Mouse (Mus musculus) heart, embryonic 15.5 days (tissue): ENCODE measurements around the gene Med13l. TPM values are rescaled to one million over a fixed set of nuclear protein-coding genes. Genes with fewer than 3 reads are reported as not detected.

Source experiments
- ATAC-seq: fragments of 200-750 bp; cut with Nextera tagmentation; replicated peaks from 2 replicates; pipeline ENCODE4 v1.8.0; 2017; ENCODE audit warnings: low read depth, moderate TSS enrichment; ENCODE audit not compliant: insufficient number of reproducible peaks, insufficient read depth, low FRiP score
- H3K27ac ChIP-seq: fragments of 300-500 bp; sonication (generic); 2 replicates; pipeline ENCODE4 v1.5.1; 2015; ENCODE audit warnings: mild to moderate bottlenecking, inconsistent platforms
- H3K27me3 ChIP-seq: fragments of 300-500 bp; sonication (generic); 2 replicates; pipeline ENCODE4 v1.6.1; 2015; ENCODE audit warnings: inconsistent platforms
- H3K36me3 ChIP-seq: fragments of 300-500 bp; sonication (generic); 2 replicates; pipeline ENCODE4 v1.6.1; 2015; ENCODE audit warnings: mild to moderate bottlenecking, inconsistent platforms
- H3K4me1 ChIP-seq: fragments of 300-500 bp; sonication (generic); replicated peaks from 2 replicates; pipeline ENCODE4 v1.6.1; 2015; ENCODE audit warnings: inconsistent platforms
- H3K4me2 ChIP-seq: fragments of 300-500 bp; sonication (generic); 2 replicates; pipeline ENCODE4 v1.6.1; 2015; ENCODE audit warnings: inconsistent platforms, mild to moderate bottlenecking, moderate library complexity
- H3K4me3 ChIP-seq: fragments of 300-500 bp; sonication (generic); 2 replicates; pipeline ENCODE4 v1.5.1; 2015; ENCODE audit warnings: mild to moderate bottlenecking, inconsistent platforms
- H3K9ac ChIP-seq: fragments of 300-500 bp; sonication (generic); 2 replicates; pipeline ENCODE4 v1.6.1; 2015; ENCODE audit warnings: mild to moderate bottlenecking, inconsistent platforms
- H3K9me3 ChIP-seq: fragments of 300-500 bp; sonication (generic); replicated peaks from 2 replicates; pipeline ENCODE4 v1.6.1; 2016; ENCODE audit warnings: inconsistent platforms
- WGBS: fragments of 180-500 bp; shearing (Covaris S2); methylation state at CpG from one replicate; pipeline ENCODE4 v1.1.7; 2015; ENCODE audit warnings: mixed read lengths; 5-methylcytosine and 5-hydroxymethylcytosine counted together
- polyA plus RNA-seq: library from polyadenylated mRNA; unstranded; fragments of >200 nt; fragmentation: Nextera tagmentation; extraction: Ambion mirVana; gene quantifications from 2 replicates; pipeline ENCODE4 v1.2.1, GENCODE M21; 2015

Gene Med13l
- polyA plus RNA-seq, 1 experiment from 2014 or later: 6.1 TPM

DNA sequence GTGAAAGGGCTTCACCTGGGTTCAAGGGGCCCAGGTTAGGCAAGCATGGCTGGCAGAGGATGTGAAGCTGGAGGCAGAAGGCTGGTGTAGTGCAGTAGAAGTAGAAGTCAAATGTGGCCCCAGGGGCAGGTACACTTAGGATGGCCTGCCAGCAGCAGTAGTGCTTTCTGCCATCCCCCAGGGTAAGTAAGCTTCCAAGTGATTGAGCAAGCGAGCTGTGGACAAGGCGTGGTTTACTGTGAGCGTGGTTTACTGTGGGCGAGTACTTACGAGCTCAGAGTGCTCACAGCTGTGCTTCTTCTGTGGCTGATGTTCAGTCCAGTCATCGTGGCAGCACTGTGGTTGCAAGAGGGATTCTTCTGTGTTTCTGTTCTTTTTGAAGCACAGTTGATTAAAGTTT lies 103.5 kb downstream of the Med13l start:
- Histone ChIP-seq H3K4me2 (no peak overlapping the region), H3K4me3 (no peak overlapping the region), H3K36me3 (no peaks in the 10 kb centered on the region), H3K9me3 (no peaks in the 10 kb centered on the region), H3K4me1 (peaks cover 50% of the 10 kb centered on the region), H3K9ac (no peak overlapping the region), H3K27me3 (no peaks in the 10 kb centered on the region), H3K27ac (no peak overlapping the region)
- WGBS: 80% methylated on average over 6 of the region's 6 CpGs
- no peak for ATAC-seq

DNA sequence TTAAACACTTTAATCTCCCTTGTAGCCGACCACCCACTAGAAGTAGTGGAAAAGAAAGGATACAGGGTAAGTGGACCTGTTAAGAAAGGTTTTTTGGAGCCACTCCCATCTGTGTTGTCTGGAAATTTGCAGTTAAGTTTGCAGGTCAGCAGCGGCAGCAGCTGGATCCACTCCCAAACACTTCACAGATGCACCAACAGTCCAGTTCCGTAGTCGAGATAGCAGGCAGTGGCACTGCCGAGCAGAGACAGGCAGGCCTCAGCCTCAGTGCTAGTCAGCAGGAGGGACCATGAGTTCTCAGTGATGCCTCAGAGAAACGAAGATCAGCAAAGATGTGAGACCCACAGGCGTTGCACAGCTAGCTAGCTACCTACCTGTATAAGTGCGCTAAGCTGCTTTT lies 104.5 kb downstream of the Med13l start:
- Histone ChIP-seq H3K27me3 (no peaks in the 10 kb centered on the region), H3K36me3 (no peaks in the 10 kb centered on the region), H3K9ac (no peak overlapping the region), H3K27ac (no peak overlapping the region), H3K4me2 (no peak overlapping the region), H3K9me3 (no peaks in the 10 kb centered on the region), H3K4me3 (no peak overlapping the region), H3K4me1 (peaks cover 47% of the 10 kb centered on the region)
- no peak for ATAC-seq
- WGBS: 64% methylated on average over 8 of the region's 8 CpGs

DNA sequence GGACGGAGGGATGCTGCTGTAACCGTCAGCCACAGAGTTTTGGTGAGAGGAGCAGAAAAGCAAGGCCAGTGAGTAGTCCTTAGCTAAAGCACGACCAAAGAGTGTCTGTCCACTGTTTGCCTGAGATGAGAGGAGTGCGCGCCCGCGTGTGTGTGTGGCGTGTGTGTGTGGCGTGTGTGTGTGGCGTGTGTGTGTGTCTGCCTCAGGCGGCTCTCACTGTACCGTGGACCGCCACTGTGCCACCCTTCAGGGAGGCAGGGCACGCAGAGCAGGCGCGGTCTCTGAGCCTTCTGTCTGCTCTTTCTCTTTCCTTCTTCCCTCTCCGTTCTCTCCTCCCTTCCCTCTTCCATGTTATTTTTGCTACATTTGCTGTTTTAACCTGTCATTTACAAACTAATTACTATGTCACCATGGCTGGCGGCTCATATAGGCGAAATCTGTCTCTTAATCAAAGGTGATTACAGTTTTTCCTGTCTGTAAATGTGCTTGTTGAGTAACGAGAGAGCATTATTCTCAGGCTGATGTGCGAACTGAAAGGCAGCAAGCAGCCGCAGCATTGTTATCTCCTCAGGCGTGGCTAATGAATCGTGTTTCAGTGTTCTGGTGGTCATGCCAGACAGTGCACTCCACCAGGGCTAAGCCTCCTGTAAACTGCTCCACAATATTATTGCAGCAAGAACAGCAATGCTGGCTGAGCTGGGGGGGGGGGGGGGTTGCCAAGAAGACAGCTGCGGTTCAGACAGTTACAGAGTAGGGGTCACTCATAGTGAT lies 106.1 kb downstream of the Med13l start:
- Histone ChIP-seq H3K36me3 (no peaks in the 10 kb centered on the region), H3K27me3 (no peaks in the 10 kb centered on the region), H3K27ac (peak overlapping the region; percentile 71), H3K4me1 (peaks cover 43% of the 10 kb centered on the region), H3K9me3 (no peaks in the 10 kb centered on the region), H3K4me3 (peak overlapping the region; percentile 33), H3K9ac (peak overlapping the region; percentile 44), H3K4me2 (peak overlapping the region; percentile 63)
- ATAC-seq: peak; percentile 82
- 42% methylated on average over 25 of the region's 25 CpGs for WGBS

DNA sequence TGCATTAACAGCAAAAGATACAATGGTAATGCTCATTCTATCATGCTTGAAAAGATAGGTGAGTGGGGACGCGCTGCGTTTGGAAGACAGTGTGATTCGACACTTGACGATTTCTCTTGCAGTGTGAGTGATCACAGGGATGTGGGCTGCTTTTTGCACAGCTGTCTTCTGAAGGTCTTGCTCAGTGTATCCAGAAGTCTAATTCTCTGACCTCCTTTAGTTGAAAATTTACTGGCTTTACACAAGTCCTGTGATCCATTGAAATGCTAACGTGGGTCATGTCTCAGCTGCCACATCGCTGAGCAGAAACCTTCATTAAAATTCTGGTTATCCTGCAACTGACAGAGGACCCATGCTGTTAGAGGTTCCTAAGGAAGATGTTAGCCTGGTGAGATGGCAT lies 107.4 kb downstream of the Med13l start:
- no peak overlapping the region for H3K27ac ChIP-seq
- H3K36me3 ChIP-seq: no peaks in the 10 kb centered on the region
- 64% methylated on average over 7 of the region's 7 CpGs for WGBS
- ATAC-seq: no peak
- no peak overlapping the region for H3K4me2 ChIP-seq
- H3K9me3 ChIP-seq: no peaks in the 10 kb centered on the region
- no peaks in the 10 kb centered on the region for H3K27me3 ChIP-seq
- H3K4me3 ChIP-seq: no peak overlapping the region
- peaks cover 50% of the 10 kb centered on the region for H3K4me1 ChIP-seq
- no peak overlapping the region for H3K9ac ChIP-seq

DNA sequence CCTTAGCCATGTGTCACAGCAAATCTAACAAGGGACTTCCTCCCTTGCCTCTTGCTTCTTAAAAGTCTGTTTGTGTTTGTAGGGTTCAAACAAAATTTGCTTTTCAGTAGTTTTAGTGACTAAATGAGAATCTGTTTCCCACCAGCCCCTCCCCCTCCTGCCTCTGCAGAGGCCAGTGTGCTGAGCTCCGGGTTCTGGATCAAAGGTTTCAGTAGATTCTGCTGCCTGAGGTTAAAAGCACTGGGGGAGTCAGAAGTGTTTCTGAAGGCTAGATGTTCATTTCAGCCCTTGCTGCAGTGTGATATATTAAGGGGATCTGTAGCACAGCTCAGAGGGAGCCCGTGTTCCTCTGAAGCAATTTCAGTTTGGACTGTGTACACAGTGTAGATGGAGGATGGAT lies 108.5 kb downstream of the Med13l start:
- 38% methylated on average over 2 of the region's 2 CpGs for WGBS
- Histone ChIP-seq H3K9ac (no peak overlapping the region), H3K4me3 (no peak overlapping the region), H3K27me3 (no peaks in the 10 kb centered on the region), H3K4me2 (no peak overlapping the region), H3K27ac (no peak overlapping the region), H3K9me3 (no peaks in the 10 kb centered on the region), H3K4me1 (peaks cover 59% of the 10 kb centered on the region), H3K36me3 (no peaks in the 10 kb centered on the region)
- ATAC-seq: no peak

DNA sequence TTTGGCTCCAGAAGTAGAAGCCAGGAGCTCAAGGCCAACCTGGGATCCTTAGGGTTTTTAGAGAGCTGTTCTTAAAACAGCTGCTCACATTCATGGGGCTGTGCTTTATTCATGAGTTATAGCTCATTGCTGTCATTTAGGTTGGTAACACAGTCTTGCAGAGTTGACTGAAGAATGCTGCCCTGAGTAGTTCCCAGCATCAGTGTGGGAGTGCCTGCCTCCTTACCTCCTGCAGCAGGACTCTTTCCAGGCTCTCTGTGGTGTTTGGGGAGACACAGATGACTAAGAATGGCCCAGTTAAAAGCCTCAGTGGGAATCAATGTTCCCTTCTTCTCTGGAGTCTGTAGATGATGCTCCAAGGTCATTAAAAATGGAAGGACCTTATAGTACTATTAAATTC lies 111.6 kb downstream of the Med13l start:
- ATAC-seq: no peak
- Histone ChIP-seq H3K4me1 (peaks cover 70% of the 10 kb centered on the region), H3K27ac (no peak overlapping the region), H3K9me3 (no peaks in the 10 kb centered on the region), H3K9ac (no peak overlapping the region), H3K27me3 (no peaks in the 10 kb centered on the region), H3K4me2 (no peak overlapping the region), H3K36me3 (no peaks in the 10 kb centered on the region), H3K4me3 (no peak overlapping the region)

DNA sequence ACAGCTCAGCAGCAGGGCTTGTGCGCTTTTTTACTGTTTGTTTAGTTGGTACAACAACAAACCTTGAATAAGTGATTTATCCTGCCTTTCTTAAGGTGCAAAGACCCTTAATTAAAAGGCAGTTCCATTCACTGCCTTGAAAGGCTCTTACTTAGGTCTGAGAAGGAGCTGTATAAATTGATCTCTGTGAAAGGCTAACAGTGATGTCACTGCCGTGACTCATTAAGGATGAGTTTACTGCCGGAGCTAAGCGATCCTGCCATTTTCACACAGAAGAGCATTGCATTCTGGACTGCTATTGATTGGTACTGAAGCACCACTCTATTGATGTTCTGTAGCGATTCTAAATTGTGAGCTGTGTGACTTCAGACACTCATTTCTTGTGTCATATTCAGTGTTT lies 113.4 kb downstream of the Med13l start:
- no peaks in the 10 kb centered on the region for H3K27me3 ChIP-seq
- H3K4me1 ChIP-seq: peaks cover 70% of the 10 kb centered on the region
- H3K4me2 ChIP-seq: no peak overlapping the region
- no peaks in the 10 kb centered on the region for H3K9me3 ChIP-seq
- ATAC-seq: no peak
- no peak overlapping the region for H3K4me3 ChIP-seq
- H3K36me3 ChIP-seq: no peaks in the 10 kb centered on the region
- WGBS: 55% methylated on average over 5 of the region's 5 CpGs
- no peak overlapping the region for H3K9ac ChIP-seq
- H3K27ac ChIP-seq: peak overlapping the region; percentile 74

DNA sequence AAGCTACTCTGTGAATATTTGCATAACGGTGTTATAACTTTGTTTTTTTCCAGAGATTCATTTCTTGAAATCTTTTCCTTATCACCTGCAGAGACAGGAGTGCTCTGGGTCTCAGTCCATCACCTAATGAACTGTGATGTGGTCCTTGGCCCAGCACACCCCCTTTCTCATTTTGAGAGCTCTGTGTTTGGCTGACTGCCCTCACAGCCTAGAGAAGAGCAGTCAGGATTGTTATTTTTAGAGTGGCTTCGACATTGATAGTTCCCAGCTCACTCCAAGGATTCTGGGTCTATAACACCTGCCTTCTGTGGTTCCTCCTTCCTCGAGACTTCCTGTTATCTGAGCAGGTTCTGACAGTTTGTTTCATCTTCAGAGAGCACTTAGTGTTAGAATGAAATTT lies 113.8 kb downstream of the Med13l start:
- ATAC-seq: 0 out of 2 replicates have a peak, but pooled peaks have one; percentile 36
- Histone ChIP-seq H3K4me2 (peak overlapping the region; percentile 22; the same call in 1 of the 2 replicates), H3K4me1 (peaks cover 69% of the 10 kb centered on the region), H3K27me3 (no peaks in the 10 kb centered on the region), H3K9ac (no peak overlapping the region), H3K36me3 (no peaks in the 10 kb centered on the region), H3K4me3 (no peak overlapping the region), H3K9me3 (no peaks in the 10 kb centered on the region), H3K27ac (peak overlapping the region; percentile 74)
- WGBS: 19% methylated on average over 3 of the region's 3 CpGs

DNA sequence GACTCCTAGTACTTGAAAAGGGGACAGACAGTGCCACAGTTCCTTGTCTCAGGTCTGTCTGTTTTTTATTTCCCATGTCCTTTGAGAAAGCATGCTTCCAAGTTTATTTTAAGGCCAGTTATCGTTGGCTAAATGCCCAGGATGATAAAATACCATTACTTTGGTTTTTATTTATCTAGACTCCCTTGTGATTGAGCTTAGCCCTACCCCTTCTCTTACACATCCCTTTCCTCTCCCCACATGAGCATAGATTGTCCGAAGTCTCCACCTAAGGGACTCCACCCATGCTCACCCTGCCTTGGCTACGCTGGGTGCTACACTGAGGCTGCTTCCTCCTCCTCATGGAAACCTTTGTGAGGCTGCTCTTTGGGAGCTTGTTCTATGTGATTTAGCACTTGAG lies 115.2 kb downstream of the Med13l start:
- WGBS: 14% methylated on average over 3 of the region's 3 CpGs
- Histone ChIP-seq H3K27ac (peak overlapping the region; percentile 74), H3K27me3 (no peaks in the 10 kb centered on the region), H3K9me3 (no peaks in the 10 kb centered on the region), H3K9ac (no peak overlapping the region), H3K4me2 (peak overlapping the region; percentile 34), H3K4me3 (no peak overlapping the region), H3K4me1 (peaks cover 74% of the 10 kb centered on the region), H3K36me3 (no peaks in the 10 kb centered on the region)
- 0 out of 2 replicates have a peak, but pooled peaks have one; percentile 41 for ATAC-seq

DNA sequence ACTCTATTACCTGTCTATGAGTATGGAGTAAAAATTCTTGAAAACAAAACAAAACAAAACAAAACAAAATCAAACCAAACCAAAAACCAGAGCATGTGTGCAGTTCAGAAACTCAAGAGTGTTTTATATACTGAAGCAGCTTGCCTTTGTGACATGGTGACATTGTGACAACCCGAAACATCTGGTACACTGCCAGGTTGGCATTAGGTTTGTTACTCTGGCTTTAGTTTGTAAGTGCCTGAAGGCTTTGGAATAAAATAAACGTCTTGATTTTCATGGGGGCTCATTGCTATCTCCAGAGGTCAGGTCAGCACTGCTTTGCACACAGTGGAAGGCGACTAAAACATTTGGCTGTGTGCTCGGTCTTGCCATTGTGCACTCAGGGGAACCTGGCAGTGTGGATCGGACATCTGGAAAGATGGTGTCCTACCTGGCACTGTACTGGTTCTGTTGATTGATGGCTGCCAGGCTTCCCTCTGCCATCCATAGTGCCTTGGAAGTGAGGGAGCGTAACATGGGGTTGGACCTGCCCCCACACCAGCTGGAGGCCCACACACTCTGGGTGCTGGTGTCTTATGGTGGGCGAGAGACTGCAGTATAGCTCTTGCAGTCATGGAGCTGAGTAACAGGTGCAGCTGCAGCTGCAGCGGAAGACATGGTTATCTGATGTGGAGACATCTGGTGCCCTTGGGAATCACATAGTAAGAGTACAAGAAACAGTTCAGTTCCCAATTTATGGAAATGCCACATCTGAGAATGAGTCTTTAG lies 115.9 kb downstream of the Med13l start:
- 55% methylated on average over 8 of the region's 8 CpGs for WGBS
- Histone ChIP-seq H3K4me3 (no peak overlapping the region), H3K27ac (peak overlapping the region; percentile 74), H3K9me3 (no peaks in the 10 kb centered on the region), H3K27me3 (no peaks in the 10 kb centered on the region), H3K36me3 (no peaks in the 10 kb centered on the region), H3K4me1 (peaks cover 79% of the 10 kb centered on the region), H3K4me2 (peak overlapping the region; percentile 34), H3K9ac (no peak overlapping the region)
- ATAC-seq: no peak

DNA sequence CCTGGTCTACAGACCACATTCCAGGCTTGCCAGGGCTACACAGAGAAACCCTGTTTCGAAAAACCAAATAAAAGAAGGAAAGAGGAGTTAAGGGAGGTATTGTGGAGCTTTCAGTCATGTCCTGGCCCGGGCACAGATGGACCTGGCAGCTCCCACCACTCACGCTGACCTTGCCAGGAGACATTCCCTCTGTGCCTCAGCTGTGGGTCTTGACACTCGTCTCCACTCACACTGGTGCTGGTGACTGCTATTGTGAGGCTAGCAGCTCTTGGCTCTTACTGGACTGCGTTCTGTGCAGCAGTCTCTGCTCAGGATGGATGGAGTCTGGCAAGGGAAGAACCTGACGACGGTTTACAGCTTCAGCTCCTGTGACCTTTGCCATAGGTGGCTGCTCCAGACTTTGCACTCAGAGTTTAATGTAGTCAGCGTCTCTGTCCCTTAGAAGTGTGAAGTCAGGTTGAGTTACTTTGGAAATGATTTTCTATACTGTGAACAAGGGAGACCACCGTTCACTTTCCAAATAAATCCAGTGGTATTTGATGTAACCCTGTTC lies 118.9 kb downstream of the Med13l start:
- H3K4me2 ChIP-seq: no peak overlapping the region
- H3K27me3 ChIP-seq: no peaks in the 10 kb centered on the region
- 59% methylated on average over 9 of the region's 9 CpGs for WGBS
- no peak overlapping the region for H3K27ac ChIP-seq
- no peak overlapping the region for H3K9ac ChIP-seq
- no peaks in the 10 kb centered on the region for H3K9me3 ChIP-seq
- no peak for ATAC-seq
- no peak overlapping the region for H3K4me3 ChIP-seq
- no peaks in the 10 kb centered on the region for H3K36me3 ChIP-seq
- H3K4me1 ChIP-seq: peaks cover 55% of the 10 kb centered on the region
